Mouse (Mus musculus) stomach, postnatal 0 days (tissue): ENCODE results near the gene Cse1l.

Experiments used
- CTCF ChIP-seq: IDR thresholded peaks from 2 replicates; pipeline ENCODE4 v1.5.1; 2016; ENCODE audit warnings: antibody characterized with exemption, low read depth, mild to moderate bottlenecking, moderate library complexity
- EP300 ChIP-seq: optimal IDR thresholded peaks from 2 replicates; pipeline ENCODE3; 2016; ENCODE audit warnings: antibody characterized with exemption

DNA sequence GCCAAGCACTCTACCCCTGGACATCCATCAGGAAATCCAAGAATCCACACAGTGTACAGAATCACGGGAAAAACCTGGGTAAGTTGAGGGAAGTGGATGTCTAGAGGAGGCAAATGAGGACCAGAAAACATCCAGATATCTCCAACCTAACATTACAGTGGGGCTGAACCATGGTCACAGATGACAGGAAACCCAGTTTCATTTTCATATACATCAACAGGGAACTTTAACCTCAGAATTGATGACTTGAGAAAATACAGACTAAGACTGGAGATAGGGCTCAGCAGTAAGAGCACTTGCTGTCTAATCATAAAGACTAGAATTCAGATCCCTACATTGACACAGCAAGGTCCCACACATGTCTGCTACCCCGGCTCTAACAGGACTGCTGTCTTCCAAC is 58.9 kb downstream of the Cse1l start:
- TF ChIP-seq CTCF (no peak), EP300 (no peak)
